Mouse (Mus musculus): ENCODE data around the gene Mrgprx2.

- TF ChIP-seq GATA1 (IDR thresholded peaks at IDR 0.05; ENCODE audit: low read depth, low read length) (no peak), TBP (IDR thresholded peaks at IDR 0.05; ENCODE audit: low read depth, low read length) (no peak), USF1 (IDR thresholded peaks at IDR 0.05; ENCODE audit: low read depth, low read length) (no peak), POLR2A (IDR thresholded peaks at IDR 0.05; ENCODE audit: control insufficient read depth in 1 of 2, insufficient read depth in 1 of 2, low read depth in 1 of 2, low read length in 2 of 2, poor library complexity in 1 of 2) (no peak), EP300 (IDR thresholded peaks at IDR 0.05; ENCODE audit: low read depth in 1 of 2, low read length in 2 of 2) (no peak)
Observed at GRCm38 (mm10) chr7:48499221-48499620, at the start of gene Mrgprx2.
